Mouse (Mus musculus): ENCODE measurements around the gene Osbpl5.
"Not testable (repeated sequence)": the region's sequence is repeated elsewhere in the genome, so short reads cannot be mapped to it uniquely, and the experiment has no call there.

Gene Osbpl5

GRCm38 (mm10) chr7:143709395-143709794, 47.4 kb downstream of the Osbpl5 start:
- DNase-seq (ENCODE audit: low read depth in 2 of 2, low spot score in 2 of 2), result no peak

- peak; percentile 85 to 94 for DNase-seq (ENCODE audit: low read depth in 2 of 2, low spot score in 2 of 2)
These were observed 49.9 kb downstream of the Osbpl5 start for GRCm38 (mm10) chr7:143706697-143707438.

GRCm38 (mm10) chr7:143696140-143696539, 60.6 kb downstream of the Osbpl5 start:
- peak; percentile 32 to 58 for DNase-seq (ENCODE audit: low read depth in 2 of 2, low spot score in 2 of 2)

GRCm38 (mm10) chr7:143694550-143694949, 62.2 kb downstream of the Osbpl5 start:
- DNase-seq (ENCODE audit: low read depth in 2 of 2, low spot score in 2 of 2), result no peak

GRCm38 (mm10) chr7:143692746-143693510, 63.9 kb downstream of the Osbpl5 start:
- DNase-seq (ENCODE audit: low read depth in 2 of 2, low spot score in 2 of 2), result no peak

- DNase-seq (ENCODE audit: low read depth in 2 of 2, low spot score in 2 of 2), result no peak
These were observed 64.9 kb downstream of the Osbpl5 start for GRCm38 (mm10) chr7:143691909-143692308.

- DNase-seq (ENCODE audit: low read depth in 2 of 2, low spot score in 2 of 2), result no peak
These were observed 65.6 kb downstream of the Osbpl5 start for GRCm38 (mm10) chr7:143691181-143691580.

- DNase-seq (ENCODE audit: low read depth in 2 of 2, low spot score in 2 of 2), result no peak
These were observed 66.8 kb downstream of the Osbpl5 start for GRCm38 (mm10) chr7:143689946-143690345.

- DNase-seq (ENCODE audit: low read depth in 2 of 2, low spot score in 2 of 2), result no peak
These were observed 67.3 kb downstream of the Osbpl5 start for GRCm38 (mm10) chr7:143689481-143689880.

GRCm38 (mm10) chr7:143686676-143687075, 70.1 kb downstream of the Osbpl5 start:
- DNase-seq (ENCODE audit: low read depth in 2 of 2, low spot score in 2 of 2), result not testable (repeated sequence)

- DNase-seq (ENCODE audit: low read depth in 2 of 2, low spot score in 2 of 2), result not testable (repeated sequence)
These were observed 70.6 kb downstream of the Osbpl5 start for GRCm38 (mm10) chr7:143686191-143686590.

- peak; percentile 60 to 64 for DNase-seq (ENCODE audit: low read depth in 2 of 2, low spot score in 2 of 2)
These were observed 71.3 kb downstream of the Osbpl5 start, which contains the start of gene Tnfrsf23 for GRCm38 (mm10) chr7:143685359-143686067. Tnfrsf23 (minus strand) TSS chr7:143685872.

GRCm38 (mm10) chr7:143684569-143684968, 72.2 kb downstream of the Osbpl5 start:
- DNase-seq (ENCODE audit: low read depth in 2 of 2, low spot score in 2 of 2), result not testable (repeated sequence)

- DNase-seq (ENCODE audit: low read depth in 2 of 2, low spot score in 2 of 2), result no peak
These were observed 75.2 kb downstream of the Osbpl5 start for GRCm38 (mm10) chr7:143681566-143681965.

GRCm38 (mm10) chr7:143680836-143681235, 75.9 kb downstream of the Osbpl5 start:
- DNase-seq (ENCODE audit: low read depth in 2 of 2, low spot score in 2 of 2), result not testable (repeated sequence)

- DNase-seq (ENCODE audit: low read depth in 2 of 2, low spot score in 2 of 2), result not testable (repeated sequence)
These were observed 77.1 kb downstream of the Osbpl5 start for GRCm38 (mm10) chr7:143679650-143680049.

- no peak for DNase-seq (ENCODE audit: low read depth in 2 of 2, low spot score in 2 of 2)
These were observed 90.1 kb downstream of the Osbpl5 start for GRCm38 (mm10) chr7:143666427-143667311.

GRCm38 (mm10) chr7:143663470-143663869, 93.3 kb downstream of the Osbpl5 start:
- no peak for DNase-seq (ENCODE audit: low read depth in 2 of 2, low spot score in 2 of 2)

GRCm38 (mm10) chr7:143660797-143661196, 96.0 kb downstream of the Osbpl5 start:
- no peak for DNase-seq (ENCODE audit: low read depth in 2 of 2, low spot score in 2 of 2)

- DNase-seq (ENCODE audit: low read depth in 2 of 2, low spot score in 2 of 2), result not testable (repeated sequence)
These were observed 106.9 kb downstream of the Osbpl5 start for GRCm38 (mm10) chr7:143649769-143650346.
